Mouse (Mus musculus): ENCODE measurements at regions not wholly inside any gene's neighbourhood (a gene's known extent, or its start where the extent isn't known, plus 50 kb on each side); places are given as distances from the start of the nearest gene placed in this dataset.

DNA sequence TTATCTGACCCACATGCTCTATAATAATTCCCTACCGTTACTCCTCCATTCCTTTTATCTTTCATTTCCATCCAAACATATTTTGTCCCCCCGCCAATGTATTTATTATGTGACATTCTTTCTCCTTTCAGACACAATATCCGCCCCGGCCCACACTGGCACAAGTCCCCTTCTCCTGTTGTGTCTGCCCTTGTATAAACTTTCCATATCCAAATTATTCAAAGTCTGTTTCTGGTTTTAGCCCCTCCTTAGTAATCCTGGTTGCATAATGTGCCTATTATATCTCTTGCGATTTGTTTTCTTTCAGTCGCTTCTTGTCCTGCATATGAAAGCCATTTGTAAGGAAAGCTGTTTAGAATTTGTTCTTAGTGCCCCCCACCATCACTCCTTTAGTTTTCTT lies 69.3 kb upstream of the Cachd1 start:
- no peak for TF ChIP-seq CTCF (conservative IDR thresholded peaks at IDR 0.05; ENCODE audit: low read length)
- no peak for TF ChIP-seq POU5F1 (IDR thresholded peaks at IDR 0.05; ENCODE audit: borderline replicate concordance, low read length)
- no peak for TF ChIP-seq NANOG (IDR thresholded peaks at IDR 0.05; ENCODE audit: borderline replicate concordance, low read length)
